ENCODE assay signal across 8 mouse cellular contexts in the genomic region with DNA sequence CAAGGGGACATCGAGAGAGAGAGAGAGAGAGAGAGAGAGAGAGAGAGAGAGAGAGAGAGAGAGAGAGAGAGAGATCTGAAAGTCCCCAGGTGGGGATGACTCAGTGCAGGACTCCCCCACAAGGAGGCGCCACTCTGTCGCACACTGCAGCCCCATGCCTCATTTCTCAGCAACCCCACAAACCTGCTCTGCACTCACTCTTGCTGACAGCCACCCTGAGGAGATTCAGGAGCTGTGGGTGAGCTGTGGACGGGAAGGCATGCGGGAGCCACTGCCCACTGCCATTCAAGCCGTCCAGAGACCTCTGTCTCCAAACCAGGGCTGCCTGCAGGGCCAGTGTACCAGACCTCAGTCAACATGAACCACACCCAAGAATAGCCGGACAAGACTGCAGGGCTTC. TPM values are rescaled to one million over a fixed set of nuclear protein-coding genes. Genes with fewer than 3 reads are reported as not detected.
DNase-seq lines count a peak whose midpoint lies in the region; ATAC-seq and TF ChIP-seq lines count a peak whose summit lies in the region.

No protein-coding gene starts in this region.

- H3K4me3 ChIP-seq in forebrain, postnatal 0 days (ENCODE audit: low read depth, low read length): no peak overlapping the region
- H3K4me3 ChIP-seq in forebrain, embryonic 15.5 days: no peak overlapping the region
- H3K4me3 ChIP-seq in thymus, adult 2 months (ENCODE audit: control insufficient read depth, insufficient read depth, low read length): no peak overlapping the region
- H3K4me3 ChIP-seq in limb, embryonic 14.5 days (replicated peaks; ENCODE audit: low read length): no peak overlapping the region

- H3K4me2 ChIP-seq in forebrain, postnatal 0 days (ENCODE audit: low read depth): no peak overlapping the region
- H3K4me2 ChIP-seq in forebrain, embryonic 15.5 days (replicated peaks): no peak overlapping the region
- no peak overlapping the region for H3K4me2 ChIP-seq in limb, embryonic 14.5 days (replicated peaks; ENCODE audit: low read depth, low read length, severe bottlenecking)

- TF ChIP-seq POLR2A in thymus, adult 2 months (IDR thresholded peaks at IDR 0.05; ENCODE audit: control insufficient read depth, extremely low read depth, insufficient read depth, low read length, poor library complexity): no peak
- no peak for TF ChIP-seq POLR2A in limb, embryonic 14.5 days (IDR thresholded peaks at IDR 0.05; ENCODE audit: borderline replicate concordance, extremely low read depth, insufficient read depth, insufficient read length)

- no peak for ATAC-seq in forebrain, postnatal 0 days
- ATAC-seq in forebrain, embryonic 15.5 days (replicated peaks): no peak
- ATAC-seq in granulocyte monocyte progenitor cell, adult 5-6 weeks (replicated peaks; ENCODE audit: poor library complexity, severe bottlenecking): peak; percentile 53; the same call in 1 of the 2 replicates
- ATAC-seq in limb, embryonic 14.5 days (ENCODE audit: low FRiP score, low read depth): no peak

- peak; percentile 63 for TF ChIP-seq CTCF in forebrain, postnatal 0 days (IDR thresholded peaks at IDR 0.05; ENCODE audit: low read depth)
- no peak; the same call in 1 of the 2 replicates for TF ChIP-seq CTCF in thymus, adult 2 months (IDR thresholded peaks at IDR 0.05; ENCODE audit: borderline replicate concordance, control insufficient read depth, extremely low read depth, insufficient read depth, low read length, poor library complexity)

- H3K36me3 ChIP-seq in forebrain, postnatal 0 days (ENCODE audit: insufficient read depth): no peaks in the 10 kb centered on the region
- no peaks in the 10 kb centered on the region for H3K36me3 ChIP-seq in forebrain, embryonic 15.5 days
- H3K36me3 ChIP-seq in thymus, adult 2 months (ENCODE audit: control insufficient read depth, insufficient read depth, low read length): no peaks in the 10 kb centered on the region
- H3K36me3 ChIP-seq in limb, embryonic 14.5 days (ENCODE audit: control insufficient read depth, insufficient read depth, low read length): no peaks in the 10 kb centered on the region

- H3K9me3 ChIP-seq in forebrain, postnatal 0 days (ENCODE audit: low read length): no peaks in the 10 kb centered on the region
- H3K9me3 ChIP-seq in forebrain, embryonic 15.5 days: no peaks in the 10 kb centered on the region
- no peaks in the 10 kb centered on the region for H3K9me3 ChIP-seq in limb, embryonic 14.5 days (ENCODE audit: control insufficient read depth, low read length)

- no peak for DNase-seq in forebrain, postnatal 0 days
- peak; percentile 32 for DNase-seq in thymus, adult 2 months
- no peak for DNase-seq in thymus, adult 18-20 months
- peak; percentile 66 for DNase-seq in limb, embryonic 14.5 days (ENCODE audit: low spot score)
- peak; percentile 76 for DNase-seq in testis, postnatal 10 days (ENCODE audit: low spot score)
- no peak for DNase-seq in frontal cortex, postnatal 14 days (ENCODE audit: low spot score in 2 of 2)

- no peaks in the 10 kb centered on the region for H3K4me1 ChIP-seq in forebrain, postnatal 0 days (ENCODE audit: insufficient read depth)
- H3K4me1 ChIP-seq in forebrain, embryonic 15.5 days: peaks cover 8% of the 10 kb centered on the region
- H3K4me1 ChIP-seq in thymus, adult 2 months (replicated peaks; ENCODE audit: control insufficient read depth, insufficient read depth, low read length): peaks cover 7% of the 10 kb centered on the region
- peaks cover 14% of the 10 kb centered on the region for H3K4me1 ChIP-seq in limb, embryonic 14.5 days (ENCODE audit: control insufficient read depth, insufficient read depth, low read length)

- H3K27me3 ChIP-seq in forebrain, postnatal 0 days (ENCODE audit: insufficient read depth, low read length): no peaks in the 10 kb centered on the region
- H3K27me3 ChIP-seq in forebrain, embryonic 15.5 days: no peaks in the 10 kb centered on the region
- H3K27me3 ChIP-seq in thymus, adult 2 months (ENCODE audit: control insufficient read depth, insufficient read depth, low read length): no peaks in the 10 kb centered on the region; the same call in 1 of the 2 replicates
- H3K27me3 ChIP-seq in limb, embryonic 14.5 days (ENCODE audit: control insufficient read depth, insufficient read depth, low read length): no peaks in the 10 kb centered on the region

- 26% methylated on average over 7 of the region's 7 CpGs for WGBS in forebrain, postnatal 0 days
- WGBS in forebrain, embryonic 15.5 days: 26% methylated on average over 6 of the region's 7 CpGs
- 51% methylated on average over 7 of the region's 7 CpGs for WGBS in thymus, adult 2 months
- 26% methylated on average over 7 of the region's 7 CpGs for WGBS in limb, embryonic 14.5 days

- H3K9ac ChIP-seq in forebrain, postnatal 0 days: no peak overlapping the region
- H3K9ac ChIP-seq in forebrain, embryonic 15.5 days (replicated peaks): no peak overlapping the region
- H3K9ac ChIP-seq in limb, embryonic 14.5 days (ENCODE audit: low read depth, low read length, severe bottlenecking): no peak overlapping the region

- no peak overlapping the region for H3K27ac ChIP-seq in forebrain, postnatal 0 days (ENCODE audit: low read depth, low read length)
- H3K27ac ChIP-seq in forebrain, embryonic 15.5 days (replicated peaks): no peak overlapping the region
- no peak overlapping the region for H3K27ac ChIP-seq in thymus, adult 2 months (ENCODE audit: control insufficient read depth, insufficient read depth, low read length)
- H3K27ac ChIP-seq in limb, embryonic 14.5 days (replicated peaks; ENCODE audit: low read depth, low read length): no peak overlapping the region

RNA-seq across cellular contexts. Expression of gene Ripor3, which starts 23.7 kb away (rescaled TPM):
- 0.29 and 0.69 TPM in 2 replicates for total RNA-seq in forebrain, postnatal 0 days (2014; rRNA removed)
- polyA plus RNA-seq in forebrain, postnatal 0 days (2015; fragmentation: Nextera tagmentation; extraction: Ambion mirVana): 0.19 and 0.39 TPM in 2 replicates
- polyA plus RNA-seq in forebrain, embryonic 15.5 days (2015; fragmentation: Nextera tagmentation; extraction: Ambion mirVana): 0.13 and 0.28 TPM in 2 replicates
- polyA plus RNA-seq in thymus, adult 2 months (2012; rRNA removed): 1.4 and 1.5 TPM in 2 replicates
- not detected in 2 replicates for total RNA-seq in granulocyte monocyte progenitor cell, adult 5-6 weeks (2014; fragmentation: Nextera tagmentation)
- total RNA-seq in granulocyte monocyte progenitor cell, adult 5-6 weeks (2017): not detected in 2 replicates
- polyA plus RNA-seq in limb, embryonic 14.5 days (2012; rRNA removed): 21.0 and 24.8 TPM in 2 replicates
- polyA plus RNA-seq in limb, embryonic 14.5 days (2014; fragmentation: Nextera tagmentation; extraction: Ambion mirVana): 5.3 TPM in 2 replicates

RNA-seq across cellular contexts. Expression of gene Ptpn1, which starts 54.9 kb away (rescaled TPM):
- total RNA-seq in forebrain, postnatal 0 days (2014; rRNA removed): 34.8 and 47.0 TPM in 2 replicates
- 70.6 and 75.4 TPM in 2 replicates for polyA plus RNA-seq in forebrain, postnatal 0 days (2015; fragmentation: Nextera tagmentation; extraction: Ambion mirVana)
- 95.0 and 105 TPM in 2 replicates for polyA plus RNA-seq in forebrain, embryonic 15.5 days (2015; fragmentation: Nextera tagmentation; extraction: Ambion mirVana)
- polyA plus RNA-seq in thymus, adult 2 months (2012; rRNA removed): 97.1 and 97.8 TPM in 2 replicates
- total RNA-seq in granulocyte monocyte progenitor cell, adult 5-6 weeks (2014; fragmentation: Nextera tagmentation): 20.9 and 31.6 TPM in 2 replicates
- total RNA-seq in granulocyte monocyte progenitor cell, adult 5-6 weeks (2017): 28.7 and 37.3 TPM in 2 replicates
- polyA plus RNA-seq in limb, embryonic 14.5 days (2012; rRNA removed): 27.3 and 31.1 TPM in 2 replicates
- 41.5 and 49.0 TPM in 2 replicates for polyA plus RNA-seq in limb, embryonic 14.5 days (2014; fragmentation: Nextera tagmentation; extraction: Ambion mirVana)

Comparison
In these comparisons a context has a peak if more than half of its experiments do, and no peak if none do; other contexts are left out.
1. DNase-seq: peak in thymus, adult 2 months (single experiment), limb, embryonic 14.5 days (single experiment) and testis, postnatal 10 days (single experiment); none in forebrain, postnatal 0 days (single experiment), thymus, adult 18-20 months (0 of 2) and frontal cortex, postnatal 14 days (0 of 2).